Mouse (Mus musculus) CH12.LX (cell line): ENCODE results near the gene Mcl1. TPM values are rescaled to one million over a fixed set of nuclear protein-coding genes. Genes with fewer than 3 reads are reported as not detected.

Experiments used
- DNase-seq: peaks from one replicate; pipeline ENCODE4 v3.0.0-alpha.2; 2013; ENCODE audit errors: extremely low read depth
- H3K27ac ChIP-seq: 2 replicates; pipeline ENCODE4 v1.5.1; 2012; ENCODE audit warnings: low read depth, mild to moderate bottlenecking, control low read depth, moderate library complexity; ENCODE audit not compliant: insufficient read depth
- H3K27me3 ChIP-seq: replicated peaks from 2 replicates; pipeline ENCODE3; 2012; ENCODE audit warnings: inconsistent platforms
- H3K36me3 ChIP-seq, 2 experiments: replicated peaks in 1 of 2; 2 replicates each; pipeline versions ENCODE3 to v1.6.1; 2012; ENCODE audit warnings: inconsistent platforms in 1 of 2, low read length in 1 of 2, mild to moderate bottlenecking in 1 of 2, mixed read lengths in 1 of 2, moderate library complexity in 1 of 2; ENCODE audit not compliant: control insufficient read depth in 1 of 2, insufficient read depth in 1 of 2
- H3K4me1 ChIP-seq, 2 experiments: 2 replicates each; pipeline ENCODE4 v1.6.1; 2012; ENCODE audit warnings: inconsistent platforms in 1 of 2, moderate library complexity in 1 of 2; ENCODE audit not compliant: insufficient read depth in 2 of 2, control insufficient read depth in 1 of 2
- H3K4me2 ChIP-seq: 2 replicates; pipeline ENCODE4 v1.6.1; 2012; ENCODE audit warnings: low read depth, mild to moderate bottlenecking, control low read depth; ENCODE audit not compliant: poor library complexity, insufficient read depth, severe bottlenecking
- H3K4me3 ChIP-seq, 3 experiments: fragments of 150-350 bp in 1 of 3; sonication (generic) in 1 of 3; replicated peaks in 1 of 3; 2 replicates each; pipeline versions ENCODE3 to v1.5.1; 2011 to 2012; ENCODE audit warnings: low read depth in 2 of 3, low read length in 2 of 3, mild to moderate bottlenecking in 2 of 3, moderate library complexity in 2 of 3, control low read depth in 1 of 3, improper control_type of control experiment in 1 of 3, inconsistent platforms in 1 of 3, mixed read lengths in 1 of 3; ENCODE audit not compliant: poor library complexity in 1 of 3
- H3K79me2 ChIP-seq: replicated peaks from 2 replicates; pipeline ENCODE4 v1.6.1; 2012; ENCODE audit warnings: mild to moderate bottlenecking, moderate library complexity; ENCODE audit not compliant: control insufficient read depth, poor library complexity, insufficient read depth, severe bottlenecking; ENCODE audit errors: extremely low read depth
- H3K9ac ChIP-seq: 2 replicates; pipeline ENCODE4 v1.6.1; 2012; ENCODE audit warnings: low read depth, mild to moderate bottlenecking, control low read depth, moderate library complexity; ENCODE audit not compliant: insufficient read depth
- H3K9me3 ChIP-seq: replicated peaks from 2 replicates; pipeline ENCODE3; 2012; ENCODE audit warnings: low read length, inconsistent platforms, mixed read lengths
- ETS1 ChIP-seq: conservative IDR thresholded peaks from 2 replicates; pipeline ENCODE4 v1.6.1; 2012; ENCODE audit warnings: low read depth, mild to moderate bottlenecking, inconsistent platforms, low read length, improper control_type of control experiment, moderate library complexity
- GABPA ChIP-seq: IDR thresholded peaks from 2 replicates; pipeline ENCODE4 v1.6.1; 2012; ENCODE audit warnings: low read depth, low read length, improper control_type of control experiment, inconsistent platforms; ENCODE audit not compliant: insufficient replicate concordance
- IRF4 ChIP-seq: IDR thresholded peaks from 2 replicates; pipeline ENCODE4 v1.6.1; 2014; ENCODE audit warnings: low read depth, mild to moderate bottlenecking, inconsistent platforms, low read length, improper control_type of control experiment
- JUN ChIP-seq: IDR thresholded peaks from 2 replicates; pipeline ENCODE4 v1.6.1; 2011; ENCODE audit warnings: low read depth, mild to moderate bottlenecking, low read length, improper control_type of control experiment, moderate library complexity; ENCODE audit not compliant: insufficient read depth
- JUND ChIP-seq: conservative IDR thresholded peaks from 2 replicates; pipeline ENCODE4 v1.6.1; 2011; ENCODE audit warnings: low read depth, low read length, improper control_type of control experiment
- KAT2A ChIP-seq: IDR thresholded peaks from 2 replicates; pipeline ENCODE4 v1.6.1; 2012; ENCODE audit warnings: low read length, improper control_type of control experiment, inconsistent platforms; ENCODE audit not compliant: insufficient replicate concordance
- MEF2A ChIP-seq: IDR thresholded peaks from 2 replicates; pipeline ENCODE4 v1.6.1; 2014; ENCODE audit warnings: low read depth, mild to moderate bottlenecking, inconsistent platforms, low read length, improper control_type of control experiment, borderline replicate concordance
- MXI1 ChIP-seq: IDR thresholded peaks from 2 replicates; pipeline ENCODE4 v1.6.1; 2011; ENCODE audit warnings: mild to moderate bottlenecking, low read depth, low read length, improper control_type of control experiment
- MYC ChIP-seq: IDR thresholded peaks from 2 replicates; pipeline ENCODE4 v1.6.1; 2011; ENCODE audit warnings: low read depth, mild to moderate bottlenecking, improper control_type of control experiment, low read length
- PAX5 ChIP-seq: IDR thresholded peaks from 2 replicates; pipeline ENCODE4 v1.6.1; 2012; ENCODE audit warnings: low read length, inconsistent platforms, mixed read lengths
- POLR2A ChIP-seq: IDR thresholded peaks from 2 replicates; pipeline ENCODE4 v1.6.1; 2011; ENCODE audit warnings: low read depth, mild to moderate bottlenecking, improper control_type of control experiment, low read length
- POLR2AphosphoS2 ChIP-seq: IDR thresholded peaks from 2 replicates; pipeline ENCODE4 v1.6.1; 2011; ENCODE audit warnings: low read depth, low read length, improper control_type of control experiment
- RAD21 ChIP-seq: IDR thresholded peaks from 2 replicates; pipeline ENCODE4 v1.6.1; 2011; ENCODE audit warnings: low read depth, mild to moderate bottlenecking, low read length, improper control_type of control experiment, moderate library complexity
- RCOR1 ChIP-seq: conservative IDR thresholded peaks from 2 replicates; pipeline ENCODE4 v1.6.1; 2012; ENCODE audit warnings: low read depth, mild to moderate bottlenecking, inconsistent platforms, low read length, improper control_type of control experiment
- SIN3A ChIP-seq: IDR thresholded peaks from 2 replicates; pipeline ENCODE4 v1.6.1; 2012; ENCODE audit warnings: low read length, improper control_type of control experiment, inconsistent platforms
- SMC3 ChIP-seq: IDR thresholded peaks from 2 replicates; pipeline ENCODE4 v1.6.1; 2011; ENCODE audit warnings: low read depth, low read length, improper control_type of control experiment
- TBP ChIP-seq: conservative IDR thresholded peaks from 2 replicates; pipeline ENCODE4 v1.6.1; 2011; ENCODE audit warnings: low read depth, low read length, improper control_type of control experiment
- TCF12 ChIP-seq: IDR thresholded peaks from 2 replicates; pipeline ENCODE4 v1.6.1; 2014; ENCODE audit warnings: low read depth, mild to moderate bottlenecking, inconsistent platforms, low read length, improper control_type of control experiment
- UBTF ChIP-seq: IDR thresholded peaks from 2 replicates; pipeline ENCODE4 v1.6.1; 2012; ENCODE audit warnings: low read depth, mild to moderate bottlenecking, inconsistent platforms, low read length, improper control_type of control experiment, moderate library complexity
- USF1 ChIP-seq: IDR thresholded peaks from 2 replicates; pipeline ENCODE4 v1.6.1; 2014; ENCODE audit warnings: low read depth, mild to moderate bottlenecking, inconsistent platforms, low read length, improper control_type of control experiment
- ZC3H11A ChIP-seq: IDR thresholded peaks from 2 replicates; pipeline ENCODE4 v1.6.1; 2012; ENCODE audit warnings: low read depth, mild to moderate bottlenecking, inconsistent platforms, low read length, improper control_type of control experiment
- ZNF384 ChIP-seq: IDR thresholded peaks from 2 replicates; pipeline ENCODE4 v1.6.1; 2012; ENCODE audit warnings: low read depth, low read length, improper control_type of control experiment, inconsistent platforms
- dilution Hi-C: fragments of 300-500 bp; cut with MboI; formaldehyde crosslinking; loops from 2 replicates; pipeline ENCODE4 v1.14.3; 2020; ENCODE audit warnings: low sequenced_read_pairs; ENCODE audit not compliant: extremely low pct_unique_long_range_greater_than_20kb, extremely low pct_ligation_motif_present
- in situ Hi-C: fragments of 300-500 bp; cut with MboI; formaldehyde crosslinking; loops from 3 replicates; pipeline ENCODE4 v1.14.3; 2019; ENCODE audit warnings: low sequenced_read_pairs, low pct_ligation_motif_present, low pct_unique_long_range_greater_than_20kb, mixed read lengths
- polyA plus RNA-seq: library from polyadenylated mRNA; unstranded; fragments of >175 nt; gene quantifications from 2 replicates; pipeline ENCODE4 v1.2.1, GENCODE M21; 2012; ENCODE audit warnings: low read depth; ENCODE audit not compliant: insufficient read length
- total RNA-seq, 2 experiments: library from RNA; depleted of rRNA; stranded (reverse); fragments of 300-350 nt in 1 of 2; fragments of >200 nt in 1 of 2; gene quantifications; 2 replicates each; pipeline ENCODE4 v1.2.3; 2012 to 2014

The Mcl1 gene
- total and polyA plus RNA-seq, 3 experiments, result 95.9 to 225 (median 188) TPM

- in situ Hi-C loops, result loop anchor here (10.0 kb wide), 1 partner anchor 567 kb away; the partner anchor contains the start of genes Hist2h2ac and Hist2h2be
Measured at GRCm38 (mm10) chr3:95657711-95658110, 877 bp upstream of the Mcl1 start.

GRCm38 (mm10) chr3:95658868-95659712, 502 bp downstream of the Mcl1 start:
- H3K4me1 ChIP-seq, result peaks cover 6 to 53% of the 10 kb centered on the region in 2 experiments; a peak in 3 of 4 replicates
- dilution Hi-C loops, result no loop called here
- H3K9ac ChIP-seq, result peak overlapping the region; percentile 97
- peak; percentile 39; the same call in 1 of the 2 replicates for TF ChIP-seq MXI1
- TF ChIP-seq JUN, result peak; percentile 63
- TF ChIP-seq GABPA, result no peak
- TF ChIP-seq MYC, result peak; percentile 23; the same call in 1 of the 2 replicates
- no peak for TF ChIP-seq ZC3H11A
- TF ChIP-seq POLR2A, result peak; percentile 65
- no peak for TF ChIP-seq RCOR1
- TF ChIP-seq ETS1, result peak; percentile 67
- peak; percentile 67 for TF ChIP-seq UBTF
- peak; percentile 3; the same call in 1 of the 2 replicates for TF ChIP-seq SIN3A
- TF ChIP-seq TCF12, result peak; percentile 72
- no peak for TF ChIP-seq KAT2A
- TF ChIP-seq JUND, result no peak; the same call in 1 of the 2 replicates
- TF ChIP-seq TBP, result 0 out of 2 replicates have a peak, but pooled peaks have one; percentile 39
- 0 out of 2 replicates have a peak overlapping the region, but pooled peaks have one; percentile 93 for H3K4me2 ChIP-seq
- H3K27ac ChIP-seq, result peak overlapping the region; percentile 84
- DNase-seq, result peak; percentile 87
- peak overlapping the region; percentile 91 to 98 (median 91) for H3K4me3 ChIP-seq
- H3K27me3 ChIP-seq, result no peaks in the 10 kb centered on the region
- H3K79me2 ChIP-seq, result peaks cover 52% of the 10 kb centered on the region
- H3K36me3 ChIP-seq, result peaks cover 28 to 43% of the 10 kb centered on the region in 2 experiments
- no peaks in the 10 kb centered on the region for H3K9me3 ChIP-seq
- in situ Hi-C loops, result loop anchor here (10.0 kb wide), 1 partner anchor 566 kb away; the partner anchor contains the start of genes Hist2h2ac and Hist2h2be

More at GRCm38 (mm10) chr3:95657711-95658110, 877 bp upstream of the Mcl1 start:
- DNase-seq, result no peak
- dilution Hi-C loops, result no loop called here
- Histone ChIP-seq H3K4me1 (peaks cover 11 to 53% of the 10 kb centered on the region in 2 experiments), H3K4me2 (peak overlapping the region; percentile 38), H3K9ac (peak overlapping the region; percentile 91; the same call in 1 of the 2 replicates), H3K4me3 (peak overlapping the region in 2 of 3 experiments; percentile 84 to 91), H3K79me2 (peaks cover 39% of the 10 kb centered on the region), H3K9me3 (no peaks in the 10 kb centered on the region), H3K27me3 (no peaks in the 10 kb centered on the region), H3K36me3 (peaks cover 21 to 29% of the 10 kb centered on the region in 2 experiments), H3K27ac (peak overlapping the region; percentile 33; the same call in 1 of the 2 replicates)
- no peak for TF ChIP-seq PAX5
- no peak for TF ChIP-seq ZNF384
- no peak for TF ChIP-seq SMC3
- no peak for TF ChIP-seq MEF2A
- no peak; the same call in 1 of the 2 replicates for TF ChIP-seq POLR2AphosphoS2
- TF ChIP-seq GABPA, result no peak
- no peak for TF ChIP-seq JUND
- no peak for TF ChIP-seq USF1
- no peak for TF ChIP-seq RAD21
- no peak for TF ChIP-seq IRF4
